Mouse (Mus musculus): ENCODE measurements around the gene Gm21954. TPM values are rescaled to one million over a fixed set of nuclear protein-coding genes. Genes with fewer than 3 reads are reported as not detected.

The Gm21954 gene
- polyA plus RNA-seq, 1 experiment from 2014 or later, result not detected

DNA sequence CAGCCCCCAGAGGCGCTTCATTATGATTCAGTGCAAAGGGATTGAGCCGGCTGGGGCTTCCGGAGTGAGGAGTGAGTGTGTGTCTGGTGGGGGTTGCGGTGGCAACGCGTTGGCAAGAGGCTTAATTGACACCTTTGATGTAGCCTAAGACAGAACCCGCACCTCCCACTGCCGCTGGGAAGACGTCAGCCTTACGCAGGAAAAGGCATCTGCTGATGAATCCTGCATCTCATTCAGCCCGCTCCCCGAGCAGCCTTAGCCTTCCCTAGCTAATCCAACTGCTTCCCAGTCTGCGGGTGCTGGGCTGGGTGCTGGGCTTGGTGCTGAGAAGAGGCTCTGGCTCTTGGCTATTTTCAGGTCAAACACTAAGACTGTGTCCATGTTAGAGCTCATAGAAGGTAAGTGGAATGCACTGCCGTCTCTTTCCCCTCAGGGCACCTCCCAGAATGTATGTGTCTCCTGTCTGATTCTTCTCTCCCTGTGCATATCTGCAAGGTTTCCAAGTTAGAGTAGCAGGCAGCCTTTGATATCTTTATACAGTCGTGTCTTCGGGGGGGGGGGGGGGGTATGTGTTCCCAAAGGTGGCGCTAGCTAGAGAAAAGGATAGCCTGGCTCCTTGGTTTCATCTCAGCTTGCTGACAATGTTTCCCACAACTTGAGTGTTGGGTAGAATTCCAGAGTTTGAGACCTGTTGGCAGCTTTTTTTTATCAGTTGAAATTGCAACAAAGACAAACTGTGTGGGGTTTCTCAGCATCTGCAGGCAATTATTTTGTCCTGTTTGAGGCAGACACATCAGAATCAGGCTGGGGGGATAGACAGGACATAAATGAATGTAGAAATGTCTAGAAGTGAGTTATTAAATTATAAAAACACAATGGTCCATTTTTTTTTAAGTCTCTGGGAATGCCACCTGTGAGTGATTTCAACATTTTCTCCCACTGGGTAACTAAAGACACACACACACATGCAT is 10.0 kb downstream of the Gm21954 start:
- ATAC-seq (ENCODE audit: low FRiP score, low read depth), result peak; percentile 66; the same call in 1 of the 2 replicates
- WGBS, result 1% methylated on average over 17 of the region's 17 CpGs
- Histone ChIP-seq H3K4me1 (peaks cover 18% of the 10 kb centered on the region), H3K4me2 (replicated peaks) (peak overlapping the region; percentile 68), H3K27ac (peak overlapping the region; percentile 28; the same call in 1 of the 2 replicates), H3K4me3 (peak overlapping the region; percentile 32), H3K27me3 (no peaks in the 10 kb centered on the region), H3K36me3 (no peaks in the 10 kb centered on the region), H3K9me3 (0 out of 2 replicates have a peak, but pooled peaks cover 7% of the 10 kb centered on the region), H3K9ac (peak overlapping the region; percentile 53)

DNA sequence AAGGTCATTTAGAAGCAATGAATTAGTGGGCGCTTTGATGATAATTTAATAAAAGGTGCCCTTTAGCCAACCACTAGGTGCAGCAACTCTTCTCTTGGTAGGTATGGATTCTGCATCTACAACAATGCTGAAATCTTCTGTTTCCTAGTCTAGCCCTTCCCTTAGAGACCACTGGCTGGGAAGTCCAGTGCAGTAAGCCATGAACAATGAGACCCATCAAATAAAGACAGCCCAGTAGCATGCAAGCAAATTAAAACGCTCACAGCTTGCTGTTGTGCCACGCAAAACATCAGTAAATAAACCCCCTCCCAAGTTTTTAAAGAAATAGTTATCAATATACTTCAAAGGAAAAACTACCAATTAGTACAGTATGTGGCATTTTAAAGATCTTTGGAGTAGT is 10.9 kb downstream of the Gm21954 start:
- H3K27me3 ChIP-seq, result no peaks in the 10 kb centered on the region
- H3K4me3 ChIP-seq, result no peak overlapping the region
- H3K36me3 ChIP-seq, result no peaks in the 10 kb centered on the region
- no peak for ATAC-seq (ENCODE audit: low FRiP score, low read depth)
- peaks cover 18% of the 10 kb centered on the region for H3K4me1 ChIP-seq
- H3K27ac ChIP-seq, result no peak overlapping the region
- 56% methylated on average over 3 of the region's 3 CpGs for WGBS
- 0 out of 2 replicates have a peak, but pooled peaks cover 7% of the 10 kb centered on the region for H3K9me3 ChIP-seq
- no peak overlapping the region for H3K9ac ChIP-seq
- peak overlapping the region; percentile 68 for H3K4me2 ChIP-seq (replicated peaks)

- no peaks in the 10 kb centered on the region; the same call in 1 of the 2 replicates for H3K4me1 ChIP-seq
- no peak overlapping the region for H3K4me2 ChIP-seq (replicated peaks)
- H3K4me3 ChIP-seq, result no peak overlapping the region
- no peak overlapping the region for H3K27ac ChIP-seq
- peaks cover 8% of the 10 kb centered on the region; the same call in 1 of the 2 replicates for H3K36me3 ChIP-seq
- no peak for ATAC-seq (ENCODE audit: low FRiP score, low read depth)
- WGBS, result 96% methylated on average over 2 of the region's 2 CpGs
- no peaks in the 10 kb centered on the region for H3K9me3 ChIP-seq
- H3K9ac ChIP-seq, result no peak overlapping the region
- H3K27me3 ChIP-seq, result no peaks in the 10 kb centered on the region
Observed at GRCm38 (mm10) chr3:55452464-55452863, 19.5 kb downstream of the Gm21954 start.

GRCm38 (mm10) chr3:55451877-55452276 is 20.1 kb downstream of the Gm21954 start:
- Histone ChIP-seq H3K9me3 (no peaks in the 10 kb centered on the region), H3K36me3 (peaks cover 8% of the 10 kb centered on the region; the same call in 1 of the 2 replicates), H3K4me3 (no peak overlapping the region), H3K9ac (no peak overlapping the region), H3K4me2 (replicated peaks) (no peak overlapping the region), H3K4me1 (no peaks in the 10 kb centered on the region; the same call in 1 of the 2 replicates), H3K27ac (no peak overlapping the region), H3K27me3 (no peaks in the 10 kb centered on the region)
- 71% methylated on average over 3 of the region's 3 CpGs for WGBS
- ATAC-seq (ENCODE audit: low FRiP score, low read depth), result no peak

- Histone ChIP-seq H3K36me3 (peaks cover 8% of the 10 kb centered on the region; the same call in 1 of the 2 replicates), H3K9me3 (no peaks in the 10 kb centered on the region), H3K4me3 (no peak overlapping the region), H3K27ac (no peak overlapping the region), H3K4me1 (no peaks in the 10 kb centered on the region; the same call in 1 of the 2 replicates), H3K9ac (no peak overlapping the region), H3K4me2 (replicated peaks) (no peak overlapping the region), H3K27me3 (no peaks in the 10 kb centered on the region)
- 94% methylated on average over 14 of the region's 14 CpGs for WGBS
- no peak for ATAC-seq (ENCODE audit: low FRiP score, low read depth)
Observed at GRCm38 (mm10) chr3:55451035-55451434, 21.0 kb downstream of the Gm21954 start.

- no peaks in the 10 kb centered on the region for H3K27me3 ChIP-seq
- H3K27ac ChIP-seq, result no peak overlapping the region
- H3K4me1 ChIP-seq, result no peaks in the 10 kb centered on the region; the same call in 1 of the 2 replicates
- no peak overlapping the region for H3K4me3 ChIP-seq
- no peak for ATAC-seq (ENCODE audit: low FRiP score, low read depth)
- peaks cover 8% of the 10 kb centered on the region; the same call in 1 of the 2 replicates for H3K36me3 ChIP-seq
- no peak overlapping the region for H3K4me2 ChIP-seq (replicated peaks)
- no peaks in the 10 kb centered on the region for H3K9me3 ChIP-seq
- 82% methylated on average over 2 of the region's 2 CpGs for WGBS
- H3K9ac ChIP-seq, result no peak overlapping the region
Observed at GRCm38 (mm10) chr3:55449148-55449547, 22.9 kb downstream of the Gm21954 start.

GRCm38 (mm10) chr3:55447486-55448460 is 24.2 kb downstream of the Gm21954 start:
- Histone ChIP-seq H3K9ac (no peak overlapping the region), H3K4me2 (replicated peaks) (no peak overlapping the region), H3K27ac (no peak overlapping the region), H3K4me1 (no peaks in the 10 kb centered on the region; the same call in 1 of the 2 replicates), H3K9me3 (no peaks in the 10 kb centered on the region), H3K27me3 (no peaks in the 10 kb centered on the region), H3K36me3 (peaks cover 8% of the 10 kb centered on the region; the same call in 1 of the 2 replicates), H3K4me3 (no peak overlapping the region)
- WGBS, result 68% methylated on average over 5 of the region's 5 CpGs
- ATAC-seq (ENCODE audit: low FRiP score, low read depth), result no peak

GRCm38 (mm10) chr3:55446681-55447080 is 25.3 kb downstream of the Gm21954 start:
- Histone ChIP-seq H3K4me2 (replicated peaks) (no peak overlapping the region), H3K9ac (no peak overlapping the region), H3K27me3 (0 out of 2 replicates have a peak, but pooled peaks cover under 1% of the 10 kb centered on the region), H3K36me3 (peaks cover 6% of the 10 kb centered on the region; the same call in 1 of the 2 replicates), H3K27ac (no peak overlapping the region), H3K9me3 (no peaks in the 10 kb centered on the region), H3K4me3 (no peak overlapping the region), H3K4me1 (no peaks in the 10 kb centered on the region; the same call in none of the 2 replicates)
- 88% methylated on average over 7 of the region's 7 CpGs for WGBS
- ATAC-seq (ENCODE audit: low FRiP score, low read depth), result no peak

DNA sequence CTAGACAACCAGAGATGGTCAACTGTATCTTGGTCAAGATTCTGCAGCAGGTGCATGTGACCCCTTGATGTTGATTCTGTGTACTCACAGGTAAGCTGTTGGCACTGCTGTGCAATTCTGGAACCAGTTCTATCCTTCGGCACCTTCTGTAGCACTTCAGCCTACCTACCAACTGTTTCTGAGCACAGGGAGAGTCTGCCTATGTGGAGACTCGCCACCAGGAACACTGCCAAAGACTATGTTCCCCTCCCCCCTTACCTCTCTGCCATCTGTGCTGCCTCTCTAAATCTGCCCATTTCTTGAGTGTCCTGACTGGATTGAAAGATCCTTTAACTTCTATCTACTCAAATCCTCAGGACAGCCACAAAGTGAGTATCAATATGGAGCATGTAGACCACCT is 28.3 kb downstream of the Gm21954 start:
- Histone ChIP-seq H3K4me1 (peaks cover 6% of the 10 kb centered on the region), H3K9me3 (no peaks in the 10 kb centered on the region), H3K36me3 (no peaks in the 10 kb centered on the region), H3K27me3 (0 out of 2 replicates have a peak, but pooled peaks cover 2% of the 10 kb centered on the region), H3K4me2 (replicated peaks) (no peak overlapping the region), H3K9ac (no peak overlapping the region), H3K27ac (no peak overlapping the region), H3K4me3 (no peak overlapping the region)
- no peak for ATAC-seq (ENCODE audit: low FRiP score, low read depth)
- WGBS, result 97% methylated on average over 2 of the region's 2 CpGs

GRCm38 (mm10) chr3:55443271-55443670 is 28.7 kb downstream of the Gm21954 start:
- Histone ChIP-seq H3K36me3 (no peaks in the 10 kb centered on the region), H3K9ac (no peak overlapping the region), H3K27ac (no peak overlapping the region), H3K4me2 (replicated peaks) (no peak overlapping the region), H3K4me1 (peaks cover 6% of the 10 kb centered on the region), H3K4me3 (no peak overlapping the region), H3K9me3 (no peaks in the 10 kb centered on the region), H3K27me3 (0 out of 2 replicates have a peak, but pooled peaks cover 2% of the 10 kb centered on the region)
- ATAC-seq (ENCODE audit: low FRiP score, low read depth), result no peak
- 88% methylated on average over 8 of the region's 8 CpGs for WGBS

DNA sequence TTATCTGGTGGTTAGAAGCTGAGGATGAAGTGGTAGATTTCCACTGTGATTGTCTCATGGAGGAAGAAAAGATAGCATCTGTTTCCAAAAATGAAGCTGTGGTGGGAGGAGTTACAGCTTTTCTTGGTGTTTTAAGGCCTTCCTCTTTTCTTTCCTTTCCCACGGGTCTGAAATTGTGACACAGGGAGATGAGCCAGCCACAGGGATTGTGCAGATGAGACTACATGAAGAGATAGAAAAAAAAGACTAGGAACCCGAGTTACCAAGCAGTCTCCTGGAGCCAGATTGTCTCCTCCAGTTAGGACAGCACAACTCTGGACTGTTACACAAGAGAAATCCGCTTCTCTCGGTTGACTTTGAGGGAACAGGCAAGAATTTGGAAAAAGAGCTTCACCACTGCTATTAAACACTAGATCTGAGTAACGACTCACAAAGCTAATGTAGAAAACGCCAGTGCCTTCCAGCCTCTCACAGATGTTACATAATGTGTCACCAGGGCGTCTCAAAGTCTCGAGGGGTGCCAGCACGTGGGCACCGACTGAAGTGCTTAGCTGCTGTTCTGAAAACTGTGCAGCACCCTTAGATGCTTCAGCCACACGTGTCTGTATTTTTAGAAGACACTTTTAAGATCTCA is 29.9 kb downstream of the Gm21954 start:
- ATAC-seq (ENCODE audit: low FRiP score, low read depth), result no peak
- Histone ChIP-seq H3K27me3 (0 out of 2 replicates have a peak, but pooled peaks cover 2% of the 10 kb centered on the region), H3K27ac (no peak overlapping the region), H3K4me1 (peaks cover 6% of the 10 kb centered on the region), H3K36me3 (no peaks in the 10 kb centered on the region), H3K9me3 (no peaks in the 10 kb centered on the region), H3K4me3 (no peak overlapping the region), H3K4me2 (replicated peaks) (no peak overlapping the region), H3K9ac (no peak overlapping the region)
- 79% methylated on average over 11 of the region's 11 CpGs for WGBS
